Mouse (Mus musculus) thymus, adult 2 months (tissue): ENCODE results near the gene Zap70. TPM values are rescaled to one million over a fixed set of nuclear protein-coding genes. Genes with fewer than 3 reads are reported as not detected.

ENCODE experiments used
- DNase-seq: peaks from one replicate; pipeline ENCODE4 v3.0.0; 2021
- H3K27ac ChIP-seq: fragments of 200-500 bp; 2 replicates; pipeline ENCODE4 v1.5.1; 2012; ENCODE audit warnings: low read length, control low read depth; ENCODE audit not compliant: control insufficient read depth, insufficient read depth
- H3K27me3 ChIP-seq: fragments of 200-500 bp; 2 replicates; pipeline ENCODE4 v1.6.1; 2012; ENCODE audit warnings: mild to moderate bottlenecking, low read length, moderate library complexity, mixed read lengths; ENCODE audit not compliant: control insufficient read depth, insufficient read depth
- H3K36me3 ChIP-seq: fragments of 200-500 bp; 2 replicates; pipeline ENCODE4 v1.6.1; 2012; ENCODE audit warnings: mild to moderate bottlenecking, low read length, moderate library complexity; ENCODE audit not compliant: control insufficient read depth, insufficient read depth
- H3K4me1 ChIP-seq: fragments of 200-500 bp; replicated peaks from 2 replicates; pipeline ENCODE4 v1.6.1; 2012; ENCODE audit warnings: low read length; ENCODE audit not compliant: control insufficient read depth, insufficient read depth
- H3K4me3 ChIP-seq: fragments of 200-500 bp; 2 replicates; pipeline ENCODE4 v1.5.1; 2012; ENCODE audit warnings: mild to moderate bottlenecking, low read length, control low read depth, moderate library complexity; ENCODE audit not compliant: control insufficient read depth, insufficient read depth
- CTCF ChIP-seq: fragments of 200-500 bp; IDR thresholded peaks from 2 replicates; pipeline ENCODE4 v1.5.1; 2012; ENCODE audit warnings: mild to moderate bottlenecking, control low read depth, low read length, moderate library complexity, borderline replicate concordance; ENCODE audit not compliant: control insufficient read depth, poor library complexity, insufficient read depth; ENCODE audit errors: extremely low read depth
- POLR2A ChIP-seq: fragments of 200-500 bp; IDR thresholded peaks from 2 replicates; pipeline ENCODE4 v1.6.1; 2012; ENCODE audit warnings: mild to moderate bottlenecking, low read length, control low read depth, moderate library complexity; ENCODE audit not compliant: control insufficient read depth, poor library complexity, insufficient read depth; ENCODE audit errors: extremely low read depth
- whole genome bisulfite sequencing: fragments of 180-500 bp; shearing (Covaris S2); methylation state at CpG from one replicate; pipeline ENCODE4 v1.1.7; 2018; 5-methylcytosine and 5-hydroxymethylcytosine counted together
- polyA plus RNA-seq: library from polyadenylated mRNA; depleted of rRNA; stranded (reverse); fragments of >200 nt; gene quantifications from 2 replicates; pipeline ENCODE4 v1.2.3, GENCODE M21; 2012

The Zap70 gene
- polyA plus RNA-seq, 1 experiment, result 270 TPM

DNA sequence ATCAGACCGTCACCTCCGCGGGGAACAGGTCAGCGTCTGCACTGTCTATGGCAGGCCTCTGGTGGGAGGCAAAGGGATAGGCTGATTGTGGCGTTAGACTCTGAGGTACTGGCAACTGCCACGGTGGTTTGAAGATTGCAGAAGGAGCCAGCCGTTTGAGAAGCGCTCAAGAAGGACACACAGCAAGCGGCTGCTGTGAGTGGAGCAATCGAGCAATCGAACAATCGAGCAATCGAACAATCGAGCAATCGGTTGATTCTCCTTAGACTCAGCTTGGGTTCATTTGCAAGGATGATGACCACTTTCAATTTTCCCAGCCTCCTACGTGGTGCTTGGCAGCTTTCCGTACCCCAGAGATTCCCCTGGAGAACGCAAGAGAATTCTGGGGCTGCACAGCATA is 2.5 kb upstream of the Zap70 start:
- 90% methylated on average over 18 of the region's 18 CpGs for WGBS
- TF ChIP-seq CTCF, result no peak
- TF ChIP-seq POLR2A, result no peak
- DNase-seq, result no peak

DNA sequence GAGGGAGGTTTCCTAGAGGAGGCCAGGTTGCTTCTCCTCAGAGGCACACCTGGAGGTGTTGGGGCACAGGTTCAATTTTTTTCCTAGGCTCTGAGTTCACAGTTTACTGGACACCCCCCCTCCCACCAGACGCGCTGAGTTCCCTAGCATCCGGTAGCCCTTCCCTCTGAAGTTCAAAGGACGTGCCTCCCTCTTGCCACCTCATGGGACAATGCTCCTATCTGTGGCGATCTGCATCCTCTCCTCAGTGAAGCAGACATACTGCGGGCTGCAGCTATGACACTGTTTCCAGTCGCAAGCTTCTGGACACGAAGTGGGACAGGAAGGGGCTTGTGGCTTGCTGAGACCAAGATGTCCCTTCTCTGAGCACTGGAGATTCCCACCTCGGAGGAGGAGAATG is 1.2 kb upstream of the Zap70 start:
- no peak for DNase-seq

More for the DNA sequence above, 2.5 kb upstream of the Zap70 start:
- H3K27ac ChIP-seq, result no peak overlapping the region
- H3K36me3 ChIP-seq, result no peaks in the 10 kb centered on the region
- H3K4me3 ChIP-seq, result no peak overlapping the region
- no peaks in the 10 kb centered on the region for H3K27me3 ChIP-seq
- peaks cover 35% of the 10 kb centered on the region for H3K4me1 ChIP-seq

DNA sequence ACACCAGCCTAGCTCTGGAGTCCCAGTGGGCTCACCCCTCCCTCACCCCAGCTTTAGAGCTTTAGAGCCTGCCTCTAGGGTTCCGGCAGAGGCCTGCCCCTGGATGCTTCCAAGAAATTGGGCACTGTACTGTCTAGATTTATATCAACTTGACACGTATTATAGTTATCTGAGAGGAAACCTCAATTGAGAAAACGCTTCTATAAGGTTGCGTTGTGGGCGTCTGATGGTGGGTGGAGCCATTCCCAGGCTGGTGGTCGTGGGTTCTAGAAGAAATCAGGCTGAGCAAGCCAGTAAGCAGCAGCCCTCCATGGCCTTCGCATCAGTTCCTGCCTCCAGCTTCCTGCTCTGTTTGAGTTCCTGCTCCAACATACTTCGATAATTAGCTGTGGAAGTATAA is 537 bp upstream of the Zap70 start:
- H3K27me3 ChIP-seq, result no peaks in the 10 kb centered on the region
- H3K4me3 ChIP-seq, result no peak overlapping the region
- peaks cover 52% of the 10 kb centered on the region for H3K4me1 ChIP-seq
- TF ChIP-seq POLR2A (no peak), CTCF (no peak)
- WGBS, result 47% methylated on average over 8 of the region's 8 CpGs
- peaks cover 5% of the 10 kb centered on the region; the same call in 1 of the 2 replicates for H3K36me3 ChIP-seq
- no peak for DNase-seq
- H3K27ac ChIP-seq, result peak overlapping the region; percentile 79

More for the DNA sequence above, 1.2 kb upstream of the Zap70 start:
- Histone ChIP-seq H3K27me3 (no peaks in the 10 kb centered on the region), H3K27ac (no peak overlapping the region; the same call in 1 of the 2 replicates), H3K4me1 (peaks cover 46% of the 10 kb centered on the region), H3K36me3 (peaks cover 3% of the 10 kb centered on the region; the same call in 1 of the 2 replicates), H3K4me3 (no peak overlapping the region)
- WGBS, result 64% methylated on average over 9 of the region's 9 CpGs
- no peak for TF ChIP-seq CTCF

DNA sequence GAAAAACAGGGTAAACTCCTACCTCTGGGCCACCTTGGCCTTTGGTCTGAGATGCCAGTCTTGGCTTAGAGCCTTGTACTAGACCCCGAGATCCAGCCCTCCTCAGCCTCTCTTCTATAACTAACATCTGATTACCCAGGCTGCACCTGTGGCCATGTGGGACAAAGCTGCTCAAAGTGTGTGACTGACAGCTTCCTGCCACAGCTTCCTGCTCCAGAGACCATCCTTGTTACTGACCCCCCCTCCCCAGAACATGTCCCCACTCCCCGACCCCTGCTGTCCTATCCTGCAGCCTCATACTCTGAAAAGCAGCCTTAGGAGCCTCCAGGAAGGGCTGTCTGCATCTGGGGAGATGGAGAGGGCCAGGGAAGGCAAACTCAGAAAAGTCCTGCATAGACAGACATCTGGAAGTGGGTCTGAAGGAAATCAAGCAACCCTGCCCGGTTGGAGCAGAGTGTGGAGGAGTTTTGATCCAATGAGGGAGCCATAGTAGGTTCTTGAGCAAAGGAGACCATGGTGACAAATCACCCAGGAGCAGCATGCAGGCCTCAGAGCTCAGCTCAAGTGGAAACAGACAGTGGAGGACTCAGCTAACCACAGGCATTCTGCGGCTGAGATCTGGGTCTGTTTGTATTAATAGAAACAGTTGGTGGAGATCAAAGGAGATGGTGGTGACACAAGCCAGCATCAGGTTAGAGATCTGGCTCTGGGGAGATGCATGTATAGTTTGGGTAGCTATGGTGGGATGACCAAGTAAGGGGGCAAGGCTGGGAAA is 5.0 kb downstream of the Zap70 start:
- peak; percentile 71 for DNase-seq
- H3K27ac ChIP-seq, result peak overlapping the region; percentile 96
- no peaks in the 10 kb centered on the region for H3K27me3 ChIP-seq

DNA sequence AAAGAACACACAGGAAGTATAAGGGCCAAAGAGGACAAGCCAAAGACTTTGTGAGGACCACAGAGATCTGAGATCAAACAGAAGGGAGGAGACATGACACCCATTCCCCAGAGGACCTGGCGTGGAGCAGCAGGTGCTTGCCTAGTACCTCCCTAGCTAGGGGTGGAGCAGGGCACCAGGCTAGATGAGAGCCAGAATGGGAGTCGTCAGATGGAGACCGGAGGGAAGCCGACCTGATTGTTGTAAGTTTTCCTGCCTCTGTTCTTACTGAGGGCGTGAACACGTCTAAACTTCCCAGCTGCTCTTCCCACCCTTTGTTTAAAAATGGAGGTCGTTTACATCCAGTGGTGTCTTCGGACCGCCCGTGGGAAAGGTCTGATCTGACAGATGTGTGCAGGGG is 5.7 kb downstream of the Zap70 start:
- peaks cover 56% of the 10 kb centered on the region for H3K4me1 ChIP-seq

More for the DNA sequence above, 5.0 kb downstream of the Zap70 start:
- Histone ChIP-seq H3K4me1 (peaks cover 52% of the 10 kb centered on the region), H3K4me3 (peak overlapping the region; percentile 23), H3K36me3 (peaks cover 19% of the 10 kb centered on the region)
- no peak for TF ChIP-seq CTCF
- no peak for TF ChIP-seq POLR2A
- WGBS, result 1% methylated on average over 4 of the region's 4 CpGs

DNA sequence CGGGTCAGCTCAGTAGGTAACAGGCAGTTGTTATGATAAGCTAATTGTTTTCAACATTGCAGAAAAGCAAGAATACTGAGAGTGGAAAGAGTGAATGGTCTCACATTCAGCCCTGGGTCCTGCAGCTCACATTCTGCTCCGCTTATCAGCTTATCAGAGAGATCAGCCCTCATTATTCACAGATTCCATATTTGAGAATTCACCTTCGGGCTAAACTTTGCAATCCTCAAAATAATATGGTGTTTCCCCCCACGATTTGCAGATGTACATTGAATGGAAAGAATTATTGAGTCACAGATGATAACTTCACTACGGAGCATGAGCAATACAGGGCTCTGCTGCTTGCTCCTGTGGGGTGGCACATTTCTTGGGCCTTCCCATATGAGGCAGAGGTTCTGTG is 7.2 kb downstream of the Zap70 start:
- H3K4me1 ChIP-seq, result peaks cover 42% of the 10 kb centered on the region
- 89% methylated on average over 5 of the region's 5 CpGs for WGBS
- H3K27ac ChIP-seq, result no peak overlapping the region
- peaks cover 36% of the 10 kb centered on the region for H3K36me3 ChIP-seq
- TF ChIP-seq CTCF (no peak), POLR2A (no peak)
- no peak for DNase-seq
- H3K4me3 ChIP-seq, result no peak overlapping the region
- no peaks in the 10 kb centered on the region for H3K27me3 ChIP-seq

More for the DNA sequence above, 5.7 kb downstream of the Zap70 start:
- 9% methylated on average over 10 of the region's 10 CpGs for WGBS
- H3K27me3 ChIP-seq, result no peaks in the 10 kb centered on the region
- H3K4me3 ChIP-seq, result peak overlapping the region; percentile 10
- H3K27ac ChIP-seq, result peak overlapping the region; percentile 96
- TF ChIP-seq POLR2A (no peak), CTCF (no peak)
- DNase-seq, result no peak
- H3K36me3 ChIP-seq, result peaks cover 26% of the 10 kb centered on the region

DNA sequence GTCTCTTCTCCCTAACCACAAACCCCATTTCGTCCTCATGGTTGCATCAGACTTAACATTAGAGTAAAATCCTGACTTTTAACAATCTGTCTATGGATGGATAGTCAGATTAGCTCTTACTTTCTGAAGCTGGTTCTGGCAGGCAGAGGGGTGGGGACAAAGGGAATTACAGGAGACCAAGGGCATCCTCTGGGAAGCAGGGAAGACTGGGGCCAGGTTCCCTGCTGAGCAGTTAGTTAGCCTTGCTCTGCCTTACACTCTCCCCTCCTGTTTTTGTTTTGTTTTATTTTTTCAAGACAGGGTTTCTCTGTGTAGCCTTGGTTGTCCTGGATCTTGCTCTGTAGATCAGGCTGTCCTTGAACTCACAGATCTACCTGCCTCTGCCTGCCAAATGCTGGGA is 8.4 kb downstream of the Zap70 start:
- WGBS, result 100% methylated on average over 1 of the region's 1 CpGs
- peaks cover 47% of the 10 kb centered on the region for H3K36me3 ChIP-seq
- H3K4me1 ChIP-seq, result peaks cover 31% of the 10 kb centered on the region
- H3K27ac ChIP-seq, result no peak overlapping the region
- H3K4me3 ChIP-seq, result no peak overlapping the region
- H3K27me3 ChIP-seq, result no peaks in the 10 kb centered on the region
- no peak for TF ChIP-seq CTCF
- no peak for TF ChIP-seq POLR2A
- DNase-seq, result no peak
